Mouse (Mus musculus) B cell, adult 62 days (primary cell): Measurements from ENCODE around the gene Hist1h3e. TPM values are rescaled to one million over a fixed set of nuclear protein-coding genes. Genes with fewer than 3 reads are reported as not detected.

Experiments used
- total RNA-seq: library from RNA; stranded (reverse); gene quantifications from 4 replicates; pipeline ENCODE4 v1.2.4, GENCODE M21; 2023

Hist1h3e gene
- 302 to 339 TPM (median 312 TPM) in 4 replicates for total RNA-seq

DNA sequence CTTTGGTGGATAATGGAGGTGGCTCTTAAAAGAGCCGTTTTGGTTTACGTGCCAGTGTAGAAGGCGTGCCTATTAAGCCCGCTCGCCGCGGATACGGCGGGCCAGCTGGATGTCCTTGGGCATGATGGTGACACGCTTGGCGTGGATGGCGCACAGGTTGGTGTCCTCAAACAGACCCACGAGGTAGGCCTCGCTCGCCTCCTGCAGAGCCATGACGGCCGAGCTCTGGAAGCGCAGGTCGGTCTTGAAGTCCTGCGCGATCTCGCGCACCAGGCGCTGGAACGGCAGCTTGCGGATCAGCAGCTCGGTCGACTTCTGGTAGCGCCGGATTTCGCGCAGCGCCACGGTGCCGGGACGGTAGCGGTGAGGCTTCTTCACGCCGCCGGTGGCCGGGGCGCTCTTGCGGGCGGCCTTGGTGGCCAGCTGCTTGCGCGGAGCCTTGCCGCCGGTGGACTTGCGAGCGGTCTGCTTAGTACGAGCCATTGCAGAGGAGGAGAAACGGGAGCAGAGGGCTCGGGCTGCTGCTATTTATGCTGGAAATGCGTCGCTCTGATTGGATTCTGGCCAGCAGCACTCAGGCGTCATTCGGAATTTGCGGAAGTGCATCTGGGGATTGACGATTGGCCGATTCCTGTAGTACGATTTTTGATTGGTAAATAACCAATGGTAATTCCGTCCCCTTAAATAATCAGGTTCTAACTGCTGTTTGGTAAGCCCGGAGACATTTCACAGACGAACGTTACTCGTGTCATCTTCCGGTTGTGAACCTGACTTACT is at the start of gene Hist1h3e:
Gene Hist1h3e, minus strand, starts transcription at position 487 of the 777 bp plus-strand sequence.

GRCm38 (mm10) chr13:23581408-23582218 is 19.4 kb upstream of the Hist1h3e start, which contains the start of gene Hist1h4d:
Gene Hist1h4d, plus strand, starts transcription at chr13:23581598.

GRCm38 (mm10) chr13:23575271-23575851 is 13.2 kb upstream of the Hist1h3e start, which contains the start of gene Hist1h3d:
Gene Hist1h3d, plus strand, starts transcription at chr13:23575763.

GRCm38 (mm10) chr13:23573898-23574524 is 11.8 kb upstream of the Hist1h3e start, which contains the start of the genes Hist1h2bf and Hist1h2ad:
Gene Hist1h2bf, minus strand, starts transcription at chr13:23574196.
Gene Hist1h2ad, plus strand, starts transcription at chr13:23574381.

DNA sequence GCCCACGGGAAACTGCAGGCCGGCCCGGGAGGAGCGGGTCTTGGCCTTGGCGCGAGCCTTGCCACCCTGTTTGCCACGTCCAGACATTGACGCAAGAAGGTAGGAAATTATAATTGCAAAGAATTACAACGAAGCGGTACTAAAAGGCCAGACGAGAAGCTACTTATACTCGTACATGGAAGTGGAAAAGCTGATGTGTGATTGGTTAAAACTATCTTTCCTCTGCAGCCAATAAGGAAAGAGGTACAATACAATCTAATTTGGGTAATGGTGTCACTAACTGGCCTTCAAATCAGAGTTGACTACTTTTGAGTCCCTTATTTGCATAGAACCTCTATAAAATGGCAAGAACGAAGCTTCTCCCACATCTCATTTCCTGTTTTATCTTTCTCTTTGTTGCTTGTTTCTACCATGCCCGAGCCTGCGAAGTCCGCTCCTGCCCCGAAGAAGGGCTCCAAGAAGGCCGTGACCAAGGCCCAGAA is 8.9 kb upstream of the Hist1h3e start, which contains the start of the genes Hist1h2ae and Hist1h2bg:
Gene Hist1h2ae, minus strand, starts transcription at position 199 of the 482 bp plus-strand sequence.
Gene Hist1h2bg, plus strand, starts transcription at position 375 of the 482 bp plus-strand sequence.

DNA sequence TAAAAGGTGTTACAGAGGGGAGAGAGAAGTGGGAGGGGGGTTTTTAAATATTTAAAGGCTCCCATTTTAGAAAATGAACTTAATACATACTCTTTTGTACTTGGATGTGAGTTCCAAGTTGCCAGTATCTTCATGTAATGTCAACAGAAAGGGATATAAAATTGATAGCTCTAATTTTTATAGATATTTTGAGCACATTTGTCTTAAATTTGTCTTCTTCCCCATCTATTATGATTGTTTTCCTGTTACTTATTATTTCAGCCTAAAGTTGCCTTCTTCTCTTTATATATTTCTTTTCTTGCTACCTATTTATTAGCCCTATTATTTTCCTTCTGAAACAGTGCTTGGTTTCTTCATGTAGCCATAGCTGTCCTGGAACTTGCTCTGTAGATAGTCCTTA is 9.2 kb downstream of the Hist1h3e start, which contains the start of gene Hist1h1d:
Gene Hist1h1d, plus strand, starts transcription at position 301 of the 400 bp plus-strand sequence.

DNA sequence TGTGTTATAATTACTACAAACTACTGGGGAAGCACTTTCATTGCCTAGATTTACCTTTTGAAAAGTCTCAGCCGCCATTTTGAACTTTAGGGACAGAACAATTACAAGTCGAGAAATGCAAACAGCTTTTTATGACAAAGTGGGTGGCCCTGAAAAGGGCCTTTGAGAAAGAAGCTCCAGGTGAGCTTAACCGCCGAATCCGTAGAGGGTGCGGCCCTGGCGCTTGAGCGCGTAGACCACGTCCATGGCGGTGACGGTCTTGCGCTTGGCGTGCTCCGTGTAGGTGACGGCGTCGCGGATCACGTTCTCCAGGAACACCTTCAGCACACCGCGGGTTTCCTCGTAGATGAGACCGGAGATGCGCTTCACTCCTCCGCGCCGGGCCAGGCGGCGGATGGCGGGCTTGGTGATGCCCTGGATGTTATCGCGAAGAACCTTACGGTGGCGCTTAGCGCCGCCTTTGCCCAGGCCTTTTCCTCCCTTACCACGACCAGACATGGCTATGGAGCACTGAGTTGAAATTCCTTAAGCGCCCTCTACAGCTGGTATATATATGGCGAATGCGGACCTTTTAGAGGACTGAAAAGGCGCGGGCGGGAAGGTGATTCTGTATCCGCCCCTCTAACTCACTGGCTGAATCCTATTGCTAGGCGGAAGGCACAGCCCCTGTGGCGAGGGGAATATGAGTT is 10.9 kb downstream of the Hist1h3e start, which contains the start of gene Hist1h4f:
Gene Hist1h4f, minus strand, starts transcription at position 503 of the 689 bp plus-strand sequence.

GRCm38 (mm10) chr13:23543965-23544786 is 18.0 kb downstream of the Hist1h3e start, which contains the start of gene Hist1h3f:
Gene Hist1h3f, plus strand, starts transcription at chr13:23544052.

GRCm38 (mm10) chr13:23542999-23543607 is 19.1 kb downstream of the Hist1h3e start, which contains the start of gene Hist1h2bh:
Gene Hist1h2bh, minus strand, starts transcription at chr13:23543392.

GRCm38 (mm10) chr13:23535137-23536075 is 26.8 kb downstream of the Hist1h3e start, which contains the start of gene Hist1h3g:
Gene Hist1h3g, plus strand, starts transcription at chr13:23535422.

GRCm38 (mm10) chr13:23533560-23534367 is 28.4 kb downstream of the Hist1h3e start, which contains the start of gene Hist1h2af:
Gene Hist1h2af, plus strand, starts transcription at chr13:23533906.

GRCm38 (mm10) chr13:23530901-23531875 is 31.0 kb downstream of the Hist1h3e start, which contains the start of gene Hist1h4h:
Gene Hist1h4h, plus strand, starts transcription at chr13:23531050.

